Mouse (Mus musculus): Measurements from ENCODE around the gene C330021F23Rik. TPM values are rescaled to one million over a fixed set of nuclear protein-coding genes. Genes with fewer than 3 reads are reported as not detected.

Gene C330021F23Rik
- polyA plus RNA-seq, 1 experiment = 6.5 TPM

- no peaks in the 10 kb centered on the region for H3K4me1 ChIP-seq (ENCODE audit: control insufficient read depth, insufficient read depth, insufficient read length, low read length)
- H3K4me3 ChIP-seq (ENCODE audit: insufficient read depth, low read depth, low read length) = no peak overlapping the region
- H3K27ac ChIP-seq (replicated peaks; ENCODE audit: low read depth, low read length) = peak overlapping the region; percentile 81
These were observed 41.4 kb downstream of the C330021F23Rik start for GRCm38 (mm10) chr8:3609046-3609815.

GRCm38 (mm10) chr8:3609816-3610150, 42.0 kb downstream of the C330021F23Rik start:
- Histone ChIP-seq H3K27ac (replicated peaks; ENCODE audit: low read depth, low read length) (peak overlapping the region; percentile 76), H3K4me3 (ENCODE audit: insufficient read depth, low read depth, low read length) (no peak overlapping the region), H3K4me1 (ENCODE audit: control insufficient read depth, insufficient read depth, insufficient read length, low read length) (no peaks in the 10 kb centered on the region)

DNA sequence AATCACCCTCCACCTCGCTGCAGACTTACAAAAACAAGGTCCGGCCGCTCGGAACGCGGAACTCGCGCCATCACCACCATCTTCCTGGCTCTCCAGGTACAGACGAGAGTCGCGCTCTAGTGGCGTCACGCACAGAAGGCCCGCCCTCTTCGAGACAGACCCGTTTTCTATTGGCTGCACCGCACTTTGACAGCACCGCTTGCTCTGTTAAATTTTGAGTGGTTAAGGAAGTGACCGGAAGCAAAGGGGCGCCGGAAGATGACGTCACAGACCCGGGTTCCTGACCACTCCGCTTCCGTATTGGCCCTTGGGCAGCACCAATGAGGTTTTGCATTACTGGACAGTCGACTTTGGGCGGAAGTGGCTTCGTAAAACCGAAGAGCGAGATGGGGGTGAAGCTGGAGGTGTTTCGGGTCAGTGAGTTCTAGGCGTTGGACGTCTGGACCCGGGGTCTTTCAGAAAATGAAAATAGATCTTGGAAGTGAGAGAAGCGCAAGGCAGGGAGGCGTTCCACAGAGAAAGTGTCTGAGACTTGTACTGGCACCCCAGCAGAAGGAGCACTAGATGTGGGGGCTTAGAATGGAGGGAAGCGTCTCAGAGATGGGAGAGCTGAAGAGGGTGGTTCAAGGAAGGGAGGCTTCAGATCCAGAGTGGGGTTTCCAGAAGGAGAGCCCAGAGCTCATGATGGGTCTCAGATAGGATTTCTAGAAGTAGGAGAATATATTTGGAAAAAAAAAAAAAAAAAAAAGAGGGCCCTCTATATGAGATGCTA, 53.6 kb downstream of the C330021F23Rik start, which contains the start of the genes Xab2 and Pet100:
Gene Xab2, minus strand, starts transcription at position 118 of the 772 bp plus-strand sequence.
Gene Pet100, plus strand, starts transcription at position 350 of the 772 bp plus-strand sequence.
- H3K27ac ChIP-seq (replicated peaks; ENCODE audit: low read depth, low read length) = peak within 1 kb of the TSS; percentile 59
- peak within 1 kb of the TSS; percentile 80 for H3K4me3 ChIP-seq (ENCODE audit: insufficient read depth, low read depth, low read length)
- H3K4me1 ChIP-seq (ENCODE audit: control insufficient read depth, insufficient read depth, insufficient read length, low read length) = 0 out of 2 replicates have a peak, but pooled peaks cover 3% of the 10 kb centered on the region

- H3K27ac ChIP-seq (replicated peaks; ENCODE audit: low read depth, low read length) = no peak overlapping the region
- 0 out of 2 replicates have a peak, but pooled peaks cover 3% of the 10 kb centered on the region for H3K4me1 ChIP-seq (ENCODE audit: control insufficient read depth, insufficient read depth, insufficient read length, low read length)
- peak overlapping the region; percentile 79 for H3K4me3 ChIP-seq (ENCODE audit: insufficient read depth, low read depth, low read length)
These were observed 54.3 kb downstream of the C330021F23Rik start for GRCm38 (mm10) chr8:3622119-3622518.

- Histone ChIP-seq H3K4me1 (ENCODE audit: control insufficient read depth, insufficient read depth, insufficient read length, low read length) (0 out of 2 replicates have a peak, but pooled peaks cover 1% of the 10 kb centered on the region), H3K4me3 (ENCODE audit: insufficient read depth, low read depth, low read length) (no peak within 1 kb of the TSS), H3K27ac (replicated peaks; ENCODE audit: low read depth, low read length) (no peak within 1 kb of the TSS)
These were observed 57.7 kb downstream of the C330021F23Rik start, which contains the start of gene Pcp2 for GRCm38 (mm10) chr8:3625445-3625844. Gene Pcp2 (minus strand): TSS chr8:3625545.

- no peak overlapping the region for H3K27ac ChIP-seq (replicated peaks; ENCODE audit: low read depth, low read length)
- H3K4me3 ChIP-seq (ENCODE audit: insufficient read depth, low read depth, low read length) = no peak overlapping the region
- H3K4me1 ChIP-seq (ENCODE audit: control insufficient read depth, insufficient read depth, insufficient read length, low read length) = no peaks in the 10 kb centered on the region
These were observed 59.2 kb downstream of the C330021F23Rik start for GRCm38 (mm10) chr8:3626971-3627370.

DNA sequence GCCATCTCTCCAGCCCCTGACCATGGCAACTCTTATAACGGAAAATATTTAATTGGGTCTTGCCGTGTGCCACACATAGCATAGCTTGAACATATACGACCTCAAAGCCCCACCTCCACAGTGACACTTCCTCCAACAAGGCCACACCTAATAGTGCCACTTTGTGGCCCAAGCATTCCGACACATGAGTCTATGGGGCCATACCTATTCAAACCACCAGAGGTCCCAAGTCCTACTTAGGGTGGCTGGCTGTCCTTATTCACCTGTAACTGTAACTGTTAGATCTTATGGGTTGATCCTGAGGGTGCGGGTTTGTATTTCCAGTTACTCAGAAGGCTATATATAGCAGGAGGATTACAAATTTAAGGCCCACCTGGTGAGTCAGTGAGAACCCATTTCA, 60.2 kb downstream of the C330021F23Rik start:
- H3K27ac ChIP-seq (replicated peaks; ENCODE audit: low read depth, low read length) = no peak overlapping the region
- H3K4me1 ChIP-seq (ENCODE audit: control insufficient read depth, insufficient read depth, insufficient read length, low read length) = no peaks in the 10 kb centered on the region
- H3K4me3 ChIP-seq (ENCODE audit: insufficient read depth, low read depth, low read length) = no peak overlapping the region

DNA sequence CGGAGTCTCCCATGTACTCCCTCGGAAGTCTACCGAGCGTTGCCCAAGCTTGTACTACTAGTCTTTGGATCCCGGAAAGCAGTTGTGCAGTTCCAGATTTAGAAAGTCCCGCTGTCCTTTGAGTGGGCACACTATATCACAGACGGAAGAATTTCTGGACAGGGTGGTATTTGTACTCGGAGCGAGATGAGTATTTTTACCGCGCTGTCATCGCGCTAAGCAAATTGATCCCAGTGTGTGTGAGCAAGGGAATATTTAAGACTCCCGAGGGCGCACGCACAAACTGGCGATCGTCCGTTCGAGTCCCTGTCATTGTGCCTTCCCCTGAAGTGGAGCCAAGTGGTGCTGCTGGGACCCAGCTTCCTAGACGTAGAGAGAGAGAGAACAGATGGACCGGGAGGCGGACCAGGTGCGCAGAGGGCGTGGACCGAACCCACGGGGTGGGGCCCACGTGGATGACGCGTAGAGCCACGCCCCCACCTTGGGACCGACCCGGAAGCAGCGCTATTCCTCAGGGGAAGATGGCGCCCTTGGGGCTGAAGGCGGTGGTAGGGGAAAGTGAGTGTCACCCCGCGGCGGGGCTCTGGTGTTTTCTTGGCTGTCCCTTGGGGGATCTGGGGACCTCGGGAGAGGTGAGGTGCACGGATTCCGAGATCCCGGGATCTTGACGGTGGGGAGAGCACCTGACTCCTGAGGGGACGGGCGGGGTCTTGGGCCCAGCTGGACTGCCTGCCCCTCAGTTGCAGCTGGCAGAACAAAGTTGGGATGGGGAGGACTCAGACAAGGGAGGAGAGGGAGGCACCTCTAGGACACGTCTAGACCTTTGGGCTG, 63.1 kb downstream of the C330021F23Rik start, which contains the start of gene Stxbp2:
Gene Stxbp2, plus strand, starts transcription at position 309 of the 831 bp plus-strand sequence.
- Histone ChIP-seq H3K27ac (replicated peaks; ENCODE audit: low read depth, low read length) (no peak within 1 kb of the TSS), H3K4me1 (ENCODE audit: control insufficient read depth, insufficient read depth, insufficient read length, low read length) (no peaks in the 10 kb centered on the region), H3K4me3 (ENCODE audit: insufficient read depth, low read depth, low read length) (peak within 1 kb of the TSS; percentile 62)

GRCm38 (mm10) chr8:3631478-3631875, 63.7 kb downstream of the C330021F23Rik start:
- Histone ChIP-seq H3K4me1 (ENCODE audit: control insufficient read depth, insufficient read depth, insufficient read length, low read length) (no peaks in the 10 kb centered on the region), H3K27ac (replicated peaks; ENCODE audit: low read depth, low read length) (no peak overlapping the region), H3K4me3 (ENCODE audit: insufficient read depth, low read depth, low read length) (peak overlapping the region; percentile 62)

Other genes starting within 250 kb of the C330021F23Rik start
- gene A430078G23Rik, start 214.6 kb upstream of the C330021F23Rik start, polyA plus RNA-seq (2012; ENCODE audit: insufficient read depth, insufficient read length, missing spikeins) = not detected in 2 replicates
- 9.0 and 11.1 TPM in 2 replicates for gene Arhgef18, start 175.0 kb upstream of the C330021F23Rik start, polyA plus RNA-seq (2012; ENCODE audit: insufficient read depth, insufficient read length, missing spikeins)
- 11.4 and 12.6 TPM in 2 replicates for gene Pex11g, start 100.3 kb upstream of the C330021F23Rik start, polyA plus RNA-seq (2012; ENCODE audit: insufficient read depth, insufficient read length, missing spikeins)
- not detected in 2 replicates for gene Tex45, start 97.1 kb upstream of the C330021F23Rik start, polyA plus RNA-seq (2012; ENCODE audit: insufficient read depth, insufficient read length, missing spikeins)
- 12.6 and 13.9 TPM in 2 replicates for gene Zfp358, start 74.9 kb upstream of the C330021F23Rik start, polyA plus RNA-seq (2012; ENCODE audit: insufficient read depth, insufficient read length, missing spikeins)
- 31.7 and 41.0 TPM in 2 replicates for gene Mcoln1, start 67.5 kb upstream of the C330021F23Rik start, polyA plus RNA-seq (2012; ENCODE audit: insufficient read depth, insufficient read length, missing spikeins)
- gene Pnpla6, start 52.6 kb upstream of the C330021F23Rik start, polyA plus RNA-seq (2012; ENCODE audit: insufficient read depth, insufficient read length, missing spikeins) = 11.3 and 12.3 TPM in 2 replicates
- gene Camsap3, start 19.3 kb downstream of the C330021F23Rik start, polyA plus RNA-seq (2012; ENCODE audit: insufficient read depth, insufficient read length, missing spikeins) = 11.3 and 14.4 TPM in 2 replicates
- gene Xab2, start 53.3 kb downstream of the C330021F23Rik start, polyA plus RNA-seq (2012; ENCODE audit: insufficient read depth, insufficient read length, missing spikeins) = 11.9 and 12.2 TPM in 2 replicates
- gene Pet100, start 53.6 kb downstream of the C330021F23Rik start, polyA plus RNA-seq (2012; ENCODE audit: insufficient read depth, insufficient read length, missing spikeins) = 387 and 399 TPM in 2 replicates
- not detected in 2 replicates for gene Pcp2, start 57.6 kb downstream of the C330021F23Rik start, polyA plus RNA-seq (2012; ENCODE audit: insufficient read depth, insufficient read length, missing spikeins)
- 45.5 and 96.4 TPM in 2 replicates for gene Stxbp2, start 63.0 kb downstream of the C330021F23Rik start, polyA plus RNA-seq (2012; ENCODE audit: insufficient read depth, insufficient read length, missing spikeins)
- 212 and 269 TPM in 2 replicates for gene Retn, start 87.8 kb downstream of the C330021F23Rik start, polyA plus RNA-seq (2012; ENCODE audit: insufficient read depth, insufficient read length, missing spikeins)
- not detected in 2 replicates for gene Mcemp1, start 97.8 kb downstream of the C330021F23Rik start, polyA plus RNA-seq (2012; ENCODE audit: insufficient read depth, insufficient read length, missing spikeins)
- 210 and 321 TPM in 2 replicates for gene Fcor, start 104.4 kb downstream of the C330021F23Rik start, polyA plus RNA-seq (2012; ENCODE audit: insufficient read depth, insufficient read length, missing spikeins)
- gene Trappc5, start 108.3 kb downstream of the C330021F23Rik start, polyA plus RNA-seq (2012; ENCODE audit: insufficient read depth, insufficient read length, missing spikeins) = 13.6 and 22.3 TPM in 2 replicates
- gene Fcer2a, start 126.2 kb downstream of the C330021F23Rik start, polyA plus RNA-seq (2012; ENCODE audit: insufficient read depth, insufficient read length, missing spikeins) = 0.83 TPM in 1 of 2 replicates, not detected in the other
- gene Clec4g, start 152.7 kb downstream of the C330021F23Rik start, polyA plus RNA-seq (2012; ENCODE audit: insufficient read depth, insufficient read length, missing spikeins) = not detected in 2 replicates
- 6.4 and 10.3 TPM in 2 replicates for gene Cd209a, start 181.0 kb downstream of the C330021F23Rik start, polyA plus RNA-seq (2012; ENCODE audit: insufficient read depth, insufficient read length, missing spikeins)